Mouse (Mus musculus) hindbrain, embryonic 12.5 days (tissue): ENCODE measurements at regions not wholly inside any gene's neighbourhood (a gene's known extent, or its start where the extent isn't known, plus 50 kb on each side); places are given as distances from the start of the nearest gene placed in this dataset.

ENCODE experiments used
- ATAC-seq: fragments of 200-750 bp; cut with Nextera tagmentation; 2 replicates; pipeline ENCODE4 v1.8.0; 2017; ENCODE audit warnings: moderate TSS enrichment; ENCODE audit not compliant: low FRiP score
- H3K27ac ChIP-seq: fragments of 300-500 bp; sonication (generic); 2 replicates; pipeline ENCODE4 v1.5.1; 2016; ENCODE audit warnings: mild to moderate bottlenecking
- H3K27me3 ChIP-seq: fragments of 300-500 bp; sonication (generic); 2 replicates; pipeline ENCODE4 v1.6.1; 2016; ENCODE audit warnings: mild to moderate bottlenecking
- H3K36me3 ChIP-seq: fragments of 300-500 bp; sonication (generic); 2 replicates; pipeline ENCODE4 v1.6.1; 2016; ENCODE audit warnings: mild to moderate bottlenecking
- H3K4me1 ChIP-seq: fragments of 300-500 bp; sonication (generic); 2 replicates; pipeline ENCODE4 v1.6.1; 2016
- H3K4me2 ChIP-seq: fragments of 300-500 bp; sonication (generic); replicated peaks from 2 replicates; pipeline ENCODE4 v1.6.1; 2016; ENCODE audit warnings: mild to moderate bottlenecking
- H3K4me3 ChIP-seq: fragments of 300-500 bp; sonication (generic); 2 replicates; pipeline ENCODE4 v1.5.1; 2016; ENCODE audit warnings: mild to moderate bottlenecking
- H3K9ac ChIP-seq: fragments of 300-500 bp; sonication (generic); 2 replicates; pipeline ENCODE4 v1.6.1; 2016; ENCODE audit warnings: mild to moderate bottlenecking, moderate library complexity
- H3K9me3 ChIP-seq: fragments of 300-500 bp; sonication (generic); replicated peaks from 2 replicates; pipeline ENCODE4 v1.6.1; 2016; ENCODE audit warnings: mild to moderate bottlenecking
- WGBS: fragments of 180-500 bp; shearing (Covaris S2); methylation state at CpG from one replicate; pipeline ENCODE4 v1.1.7; 2016; 5-methylcytosine and 5-hydroxymethylcytosine counted together

GRCm38 (mm10) chr12:64550915-64551570 lies 76.6 kb upstream of the Fscb start:
- no peaks in the 10 kb centered on the region for H3K27me3 ChIP-seq

GRCm38 (mm10) chr12:64541111-64541510 lies 66.6 kb upstream of the Fscb start:
- WGBS: 86% methylated on average over 3 of the region's 3 CpGs
- Histone ChIP-seq H3K27ac (no peak overlapping the region), H3K9ac (no peak overlapping the region), H3K4me3 (no peak overlapping the region), H3K27me3 (no peaks in the 10 kb centered on the region), H3K9me3 (no peaks in the 10 kb centered on the region), H3K36me3 (no peaks in the 10 kb centered on the region), H3K4me2 (no peak overlapping the region), H3K4me1 (no peaks in the 10 kb centered on the region)
- ATAC-seq: no peak

More at GRCm38 (mm10) chr12:64550915-64551570, 76.6 kb upstream of the Fscb start:
- Histone ChIP-seq H3K9me3 (no peaks in the 10 kb centered on the region), H3K36me3 (no peaks in the 10 kb centered on the region), H3K4me2 (no peak overlapping the region), H3K4me1 (no peaks in the 10 kb centered on the region), H3K9ac (no peak overlapping the region), H3K27ac (no peak overlapping the region), H3K4me3 (no peak overlapping the region)
- WGBS: 14% methylated on average over 2 of the region's 2 CpGs
- ATAC-seq: peak; percentile 84
